Mouse (Mus musculus): Measurements from ENCODE around the gene Htra3.
A peak's percentile ranks its signal among the peaks of the same experiment; 100 is the strongest.

Gene Htra3

GRCm38 (mm10) chr5:35679256-35680155 is at the start of gene Htra3:
Htra3 (minus strand) TSS chr5:35679782.
- DNase-seq (ENCODE audit: low spot score), result no peak

- no peak for DNase-seq (ENCODE audit: low spot score)
Measured at GRCm38 (mm10) chr5:35728957-35729460, 49.4 kb upstream of the Htra3 start.

- DNase-seq (ENCODE audit: low spot score), result no peak
Measured at GRCm38 (mm10) chr5:35728344-35728956, 48.9 kb upstream of the Htra3 start.

- no peak for DNase-seq (ENCODE audit: low spot score)
Measured at GRCm38 (mm10) chr5:35727447-35727846, 47.9 kb upstream of the Htra3 start.

- DNase-seq (ENCODE audit: low spot score), result no peak
Measured at GRCm38 (mm10) chr5:35725840-35726239, 46.3 kb upstream of the Htra3 start.

GRCm38 (mm10) chr5:35723900-35724299 is 44.3 kb upstream of the Htra3 start:
- DNase-seq (ENCODE audit: low spot score), result no peak

GRCm38 (mm10) chr5:35722654-35723053 is 43.1 kb upstream of the Htra3 start:
- DNase-seq (ENCODE audit: low spot score), result no peak

- DNase-seq (ENCODE audit: low spot score), result no peak
Measured at GRCm38 (mm10) chr5:35721933-35722332, 42.4 kb upstream of the Htra3 start.

GRCm38 (mm10) chr5:35719880-35720279 is 40.3 kb upstream of the Htra3 start:
- no peak for DNase-seq (ENCODE audit: low spot score)

- no peak for DNase-seq (ENCODE audit: low spot score)
Measured at GRCm38 (mm10) chr5:35719343-35719742, 39.8 kb upstream of the Htra3 start.

- DNase-seq (ENCODE audit: low spot score), result no peak
Measured at GRCm38 (mm10) chr5:35718817-35719216, 39.2 kb upstream of the Htra3 start.

- DNase-seq (ENCODE audit: low spot score), result peak; percentile 50
Measured at GRCm38 (mm10) chr5:35717946-35718345, 38.4 kb upstream of the Htra3 start.

- DNase-seq (ENCODE audit: low spot score), result no peak
Measured at GRCm38 (mm10) chr5:35717455-35717854, 37.9 kb upstream of the Htra3 start.

GRCm38 (mm10) chr5:35713649-35714354 is 34.2 kb upstream of the Htra3 start:
- DNase-seq (ENCODE audit: low spot score), result peak; percentile 57

- DNase-seq (ENCODE audit: low spot score), result no peak
Measured at GRCm38 (mm10) chr5:35712517-35712916, 32.9 kb upstream of the Htra3 start.

GRCm38 (mm10) chr5:35710931-35711330 is 31.3 kb upstream of the Htra3 start:
- DNase-seq (ENCODE audit: low spot score), result no peak

- DNase-seq (ENCODE audit: low spot score), result no peak
Measured at GRCm38 (mm10) chr5:35710481-35710880, 30.9 kb upstream of the Htra3 start.

GRCm38 (mm10) chr5:35705411-35705810 is 25.8 kb upstream of the Htra3 start:
- DNase-seq (ENCODE audit: low spot score), result no peak

GRCm38 (mm10) chr5:35703814-35704213 is 24.2 kb upstream of the Htra3 start:
- no peak for DNase-seq (ENCODE audit: low spot score)

GRCm38 (mm10) chr5:35703183-35703582 is 23.6 kb upstream of the Htra3 start:
- DNase-seq (ENCODE audit: low spot score), result no peak

- no peak for DNase-seq (ENCODE audit: low spot score)
Measured at GRCm38 (mm10) chr5:35702582-35703140, 23.1 kb upstream of the Htra3 start.

- peak; percentile 78 for DNase-seq (ENCODE audit: low spot score)
Measured at GRCm38 (mm10) chr5:35701042-35701441, 21.5 kb upstream of the Htra3 start.
